Mouse (Mus musculus) embryonic facial prominence, embryonic 11.5 days (tissue): Measurements from ENCODE around the gene Taar9. TPM values are rescaled to one million over a fixed set of nuclear protein-coding genes. Genes with fewer than 3 reads are reported as not detected.
A peak's percentile ranks its signal among the peaks of the same experiment; 100 is the strongest.
"Not testable (repeated sequence)": the region's sequence is repeated elsewhere in the genome, so short reads cannot be mapped to it uniquely, and the experiment has no call there.

ENCODE experiments used
- ATAC-seq: fragments of 200-750 bp; cut with Nextera tagmentation; replicated peaks from 2 replicates; pipeline ENCODE4 v1.8.0; 2017; ENCODE audit warnings: low read depth; ENCODE audit not compliant: insufficient number of reproducible peaks, low FRiP score, low TSS enrichment
- DNase-seq: peaks from one replicate; pipeline ENCODE4 v3.0.0-alpha.2; 2015; ENCODE audit warnings: low spot score
- H3K27ac ChIP-seq: fragments of 300-500 bp; sonication (generic); replicated peaks from 2 replicates; pipeline ENCODE4 v1.5.1; 2014; ENCODE audit warnings: mild to moderate bottlenecking, low read depth, low read length, control low read depth
- H3K27me3 ChIP-seq: fragments of 300-500 bp; sonication (generic); 2 replicates; pipeline ENCODE4 v1.6.1; 2014; ENCODE audit warnings: mild to moderate bottlenecking, low read length, moderate library complexity, mixed read lengths; ENCODE audit not compliant: control insufficient read depth, insufficient read depth
- H3K36me3 ChIP-seq: fragments of 300-500 bp; sonication (generic); replicated peaks from 2 replicates; pipeline ENCODE4 v1.6.1; 2014; ENCODE audit warnings: low read depth, mild to moderate bottlenecking, low read length, moderate library complexity, mixed read lengths; ENCODE audit not compliant: control insufficient read depth, insufficient read depth
- H3K4me1 ChIP-seq: fragments of 300-500 bp; sonication (generic); 2 replicates; pipeline ENCODE4 v1.6.1; 2014; ENCODE audit warnings: low read length, mixed read lengths; ENCODE audit not compliant: control insufficient read depth, insufficient read depth
- H3K4me2 ChIP-seq: fragments of 300-500 bp; sonication (generic); 2 replicates; pipeline ENCODE4 v1.6.1; 2014; ENCODE audit warnings: low read depth, mild to moderate bottlenecking, control low read depth, low read length, moderate library complexity
- H3K4me3 ChIP-seq: fragments of 300-500 bp; sonication (generic); 2 replicates; pipeline ENCODE4 v1.5.1; 2014; ENCODE audit warnings: low read depth, low read length, control low read depth
- H3K9ac ChIP-seq: fragments of 300-500 bp; sonication (generic); replicated peaks from 2 replicates; pipeline ENCODE4 v1.6.1; 2014; ENCODE audit warnings: mild to moderate bottlenecking, control low read depth, low read length
- H3K9me3 ChIP-seq: fragments of 300-500 bp; sonication (generic); replicated peaks from 2 replicates; pipeline ENCODE4 v1.6.1; 2016; ENCODE audit warnings: mild to moderate bottlenecking, low read length, inconsistent platforms, mixed read lengths; ENCODE audit not compliant: control insufficient read depth
- WGBS: fragments of 180-500 bp; shearing (Covaris S2); extraction: QIAGEN DNeasy Blood & Tissue Kit; methylation state at CpG from one replicate; pipeline ENCODE4 v1.1.7; 2014; 5-methylcytosine and 5-hydroxymethylcytosine counted together
- polyA plus RNA-seq: library from polyadenylated mRNA; unstranded; fragments of >200 nt; fragmentation: Nextera tagmentation; extraction: Ambion mirVana; gene quantifications from 2 replicates; pipeline ENCODE4 v1.2.1, GENCODE M21; 2014

The Taar9 gene
- polyA plus RNA-seq, 1 experiment from 2014 or later: not detected

DNA sequence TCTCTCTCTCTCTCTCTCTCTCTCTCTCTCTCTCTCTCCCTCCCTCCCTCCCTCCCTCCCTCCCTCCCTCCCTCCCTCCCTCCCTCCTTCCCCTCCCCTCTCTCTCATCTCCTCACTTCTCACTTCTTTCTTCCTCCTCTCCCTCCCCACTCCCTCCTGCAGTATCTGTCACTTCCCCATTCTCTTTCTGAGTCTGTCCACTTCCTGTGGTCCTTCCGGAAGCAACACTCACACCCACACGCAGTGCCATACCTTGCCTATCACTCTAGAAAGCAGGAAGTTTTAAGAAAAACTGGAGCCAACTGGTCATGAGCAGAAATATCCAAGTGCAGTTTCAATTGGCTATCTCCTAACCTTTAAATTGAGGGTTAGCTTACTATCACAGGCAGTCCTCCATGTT lies 23.8 kb upstream of the Taar9 start:
- Histone ChIP-seq H3K27ac (no peak overlapping the region), H3K36me3 (no peaks in the 10 kb centered on the region), H3K9me3 (no peaks in the 10 kb centered on the region), H3K9ac (no peak overlapping the region), H3K4me1 (no peaks in the 10 kb centered on the region; the same call in 1 of the 2 replicates), H3K4me3 (no peak overlapping the region), H3K4me2 (no peak overlapping the region), H3K27me3 (no peaks in the 10 kb centered on the region)
- 50% methylated on average over 2 of the region's 2 CpGs for WGBS
- DNase-seq (no peak), ATAC-seq (no peak)

GRCm38 (mm10) chr10:24132273-24132672 lies 22.9 kb upstream of the Taar9 start:
- Histone ChIP-seq H3K9ac (no peak overlapping the region), H3K4me3 (no peak overlapping the region), H3K9me3 (no peaks in the 10 kb centered on the region), H3K4me1 (no peaks in the 10 kb centered on the region; the same call in 1 of the 2 replicates), H3K27ac (no peak overlapping the region), H3K36me3 (no peaks in the 10 kb centered on the region), H3K4me2 (no peak overlapping the region), H3K27me3 (no peaks in the 10 kb centered on the region)
- ATAC-seq (no peak), DNase-seq (peak; percentile 27)
- WGBS: 5% methylated on average over 5 of the region's 5 CpGs

DNA sequence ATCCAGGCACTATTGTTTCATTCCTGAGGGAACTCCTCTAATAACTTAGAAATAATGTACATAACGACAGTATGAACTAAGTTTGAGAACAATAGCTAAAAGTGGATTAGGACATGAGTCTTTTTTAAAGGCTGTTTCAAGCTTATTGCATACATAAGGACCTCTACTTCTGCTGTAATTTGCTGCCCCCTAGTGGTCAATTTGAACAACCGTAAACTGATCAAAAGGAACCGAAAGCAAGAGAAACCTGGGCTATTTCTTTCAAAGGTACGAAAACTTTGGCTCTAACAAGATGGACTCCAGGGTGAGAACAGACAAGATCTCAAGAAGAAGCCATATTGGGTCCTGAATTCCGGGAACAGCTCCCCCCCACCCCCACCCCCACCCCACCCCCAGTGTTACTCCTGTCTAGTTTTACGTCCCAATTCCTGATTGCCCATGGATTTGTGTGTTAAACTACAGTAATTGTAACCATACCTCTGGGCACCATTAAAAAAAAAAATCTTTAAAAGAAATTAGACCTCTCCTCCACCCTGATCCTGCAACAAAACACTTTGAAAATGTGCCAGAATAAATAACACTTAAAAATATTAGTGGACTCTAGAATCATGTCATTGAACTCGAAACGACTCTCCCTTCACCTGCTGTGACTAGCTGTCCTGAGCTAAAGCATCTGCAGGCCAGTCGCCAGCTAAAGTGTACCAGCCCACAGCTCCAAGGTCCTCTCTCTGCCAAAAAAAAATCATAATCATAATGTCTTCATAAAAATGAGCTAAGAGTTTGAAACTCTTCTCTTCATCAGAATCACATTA lies 22.3 kb upstream of the Taar9 start:
- peak overlapping the region; percentile 23; the same call in 1 of the 2 replicates for H3K4me2 ChIP-seq
- DNase-seq (peak; percentile 88), ATAC-seq (peak; percentile 73; the same call in 1 of the 2 replicates)
- no peaks in the 10 kb centered on the region for H3K9me3 ChIP-seq
- no peaks in the 10 kb centered on the region for H3K36me3 ChIP-seq
- no peak overlapping the region for H3K27ac ChIP-seq
- H3K9ac ChIP-seq: no peak overlapping the region
- no peaks in the 10 kb centered on the region; the same call in 1 of the 2 replicates for H3K4me1 ChIP-seq
- 17% methylated on average over 9 of the region's 9 CpGs for WGBS
- H3K4me3 ChIP-seq: no peak overlapping the region
- no peaks in the 10 kb centered on the region for H3K27me3 ChIP-seq

- Histone ChIP-seq H3K9me3 (no peaks in the 10 kb centered on the region), H3K36me3 (no peaks in the 10 kb centered on the region), H3K4me1 (no peaks in the 10 kb centered on the region), H3K9ac (no peak overlapping the region), H3K4me3 (no peak overlapping the region), H3K4me2 (no peak overlapping the region), H3K27me3 (no peaks in the 10 kb centered on the region), H3K27ac (no peak overlapping the region)
- peak; percentile 81 for DNase-seq
- no peak for ATAC-seq
- WGBS: 48% methylated on average over 6 of the region's 6 CpGs
Measured at GRCm38 (mm10) chr10:24111116-24111778, 1.9 kb upstream of the Taar9 start.

DNA sequence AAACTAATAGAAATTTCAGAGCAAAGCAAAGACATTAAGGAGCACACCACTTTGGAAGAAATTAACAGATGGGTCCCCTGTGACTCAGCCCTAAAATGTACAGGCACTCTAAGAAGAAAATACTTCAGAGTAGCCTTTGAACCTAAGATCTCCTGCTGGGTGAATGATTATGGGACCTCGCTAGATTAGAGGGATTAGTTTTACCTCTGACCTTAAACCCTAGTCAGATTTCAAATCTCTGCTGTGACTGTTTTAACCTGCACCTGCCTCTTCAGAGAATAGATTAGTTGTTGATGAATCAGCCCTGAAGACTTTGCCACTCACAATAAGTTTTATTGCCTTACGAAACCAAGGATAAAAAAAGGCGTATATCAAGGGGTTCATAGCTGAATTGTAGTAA lies 1.1 kb downstream of the Taar9 start:
- Histone ChIP-seq H3K27me3 (no peaks in the 10 kb centered on the region), H3K4me2 (no peak overlapping the region), H3K4me3 (no peak overlapping the region), H3K9ac (no peak overlapping the region), H3K36me3 (no peaks in the 10 kb centered on the region), H3K27ac (no peak overlapping the region), H3K9me3 (no peaks in the 10 kb centered on the region), H3K4me1 (no peaks in the 10 kb centered on the region)
- no peak for ATAC-seq
- DNase-seq: no peak
- WGBS: 62% methylated on average over 3 of the region's 3 CpGs

DNA sequence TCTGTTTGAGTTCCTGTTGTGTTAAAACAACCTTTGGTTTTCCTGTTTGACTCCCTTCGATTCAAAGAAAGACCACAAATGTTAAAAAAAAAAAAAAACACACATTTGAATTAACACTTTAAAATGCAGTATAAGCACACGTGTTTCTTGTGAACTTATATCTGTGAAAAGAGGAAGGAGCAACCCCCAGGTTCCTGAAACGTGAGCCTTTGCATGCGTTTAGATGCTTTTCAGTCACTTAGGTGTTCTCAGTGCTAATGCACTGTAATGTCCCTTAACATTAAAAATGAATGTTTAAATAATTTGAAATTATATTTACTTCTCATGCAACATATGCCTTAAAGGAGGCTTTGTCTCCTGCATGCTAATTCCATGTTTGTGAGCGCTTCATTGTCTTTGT lies 1.6 kb downstream of the Taar9 start:
- H3K4me1 ChIP-seq: no peaks in the 10 kb centered on the region
- H3K9me3 ChIP-seq: no peaks in the 10 kb centered on the region
- H3K27ac ChIP-seq: no peak overlapping the region
- no peak overlapping the region for H3K4me3 ChIP-seq
- DNase-seq (no peak), ATAC-seq (no peak)
- 57% methylated on average over 5 of the region's 5 CpGs for WGBS
- H3K9ac ChIP-seq: no peak overlapping the region
- no peak overlapping the region for H3K4me2 ChIP-seq
- H3K27me3 ChIP-seq: no peaks in the 10 kb centered on the region
- H3K36me3 ChIP-seq: no peaks in the 10 kb centered on the region

DNA sequence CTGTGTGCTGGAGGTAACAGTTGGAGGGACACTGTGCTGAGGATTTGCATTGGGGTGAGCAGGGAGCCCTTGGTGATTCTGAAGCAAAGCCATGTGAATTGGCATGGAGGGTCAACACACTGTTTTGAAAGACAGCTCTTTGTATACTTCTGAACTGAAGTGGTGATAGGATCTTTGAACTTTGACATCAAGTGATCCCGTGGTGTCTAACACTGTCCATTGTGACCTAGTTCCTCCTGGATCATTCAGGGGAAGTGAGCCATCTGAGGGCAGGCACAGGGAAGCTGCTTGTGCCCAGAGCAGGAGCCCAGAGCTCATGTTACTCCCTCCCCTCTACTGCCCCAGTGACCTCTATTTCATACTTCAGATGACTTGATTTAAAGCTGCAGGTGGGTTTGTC lies 6.0 kb downstream of the Taar9 start:
- H3K4me2 ChIP-seq, ATAC-seq, H3K27me3 ChIP-seq, H3K9ac ChIP-seq, H3K27ac ChIP-seq, DNase-seq, H3K4me1 ChIP-seq, H3K36me3 ChIP-seq, H3K9me3 ChIP-seq, H3K4me3 ChIP-seq: not testable (repeated sequence)
- WGBS: 0% methylated on average over 1 of the region's 1 CpGs

DNA sequence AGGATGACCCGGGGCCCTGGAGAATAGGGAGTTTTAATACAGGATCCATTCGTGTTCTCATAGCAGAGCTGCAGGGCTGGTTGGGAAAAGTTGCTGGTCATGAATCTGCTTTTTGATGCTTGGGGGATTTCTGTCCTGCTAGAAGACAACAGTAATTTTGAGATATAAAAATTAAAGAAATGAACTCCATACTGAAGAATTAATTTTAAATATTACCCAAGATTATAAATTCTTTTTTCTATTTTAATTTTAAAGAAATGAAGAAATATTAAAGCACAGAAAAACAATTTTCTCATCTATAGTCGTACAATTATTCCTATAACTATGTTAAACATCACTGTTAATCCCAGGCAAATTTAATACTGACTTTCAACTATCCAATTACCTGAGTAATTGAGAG lies 7.5 kb downstream of the Taar9 start, which contains the start of gene Taar8c:
Gene Taar8c, minus strand, starts transcription at position 101 of the 400 bp plus-strand sequence.
- not testable (repeated sequence) for H3K9me3 ChIP-seq, H3K9ac ChIP-seq, H3K4me3 ChIP-seq, H3K4me2 ChIP-seq, H3K27ac ChIP-seq, H3K27me3 ChIP-seq, DNase-seq, H3K36me3 ChIP-seq, H3K4me1 ChIP-seq, ATAC-seq
- 82% methylated on average over 1 of the region's 3 CpGs for WGBS
